Mouse (Mus musculus) megakaryocyte, embryonic 14.5 days (primary cell): ENCODE results near the gene Sult5a1. TPM values are rescaled to one million over a fixed set of nuclear protein-coding genes. Genes with fewer than 3 reads are reported as not detected.
"Not testable (repeated sequence)": the region's sequence is repeated elsewhere in the genome, so short reads cannot be mapped to it uniquely, and the experiment has no call there.

Experiments
- H3K27me3 ChIP-seq: replicated peaks from 2 replicates; pipeline ENCODE3; 2012; ENCODE audit warnings: inconsistent platforms
- H3K36me3 ChIP-seq: replicated peaks from 2 replicates; pipeline ENCODE3; 2012; ENCODE audit warnings: low read length, inconsistent platforms, mixed read lengths
- H3K4me1 ChIP-seq: 2 replicates; pipeline ENCODE4 v1.6.1; 2012; ENCODE audit warnings: inconsistent platforms
- H3K4me3 ChIP-seq: replicated peaks from 2 replicates; pipeline ENCODE3; 2012; ENCODE audit warnings: moderate library complexity, mild to moderate bottlenecking, inconsistent platforms
- H3K9me3 ChIP-seq: 2 replicates; pipeline ENCODE4 v1.6.1; 2012; ENCODE audit warnings: inconsistent platforms
- FLI1 ChIP-seq: IDR thresholded peaks from 2 replicates; pipeline ENCODE4 v1.6.1; 2012; ENCODE audit warnings: low read length, inconsistent platforms, mixed read lengths
- GATA1 ChIP-seq: IDR thresholded peaks from 3 replicates; pipeline ENCODE4 v1.6.1; 2012; ENCODE audit warnings: mixed read lengths, low read length, inconsistent platforms, borderline replicate concordance
- polyA plus RNA-seq: library from polyadenylated mRNA; stranded (reverse); fragments of >175 nt; gene quantifications from 2 replicates; pipeline ENCODE4 v1.2.3, GENCODE M21; 2012; ENCODE audit warnings: low replicate concordance; ENCODE audit not compliant: insufficient read depth

Sult5a1 gene
- polyA plus RNA-seq, 1 experiment = not detected

DNA sequence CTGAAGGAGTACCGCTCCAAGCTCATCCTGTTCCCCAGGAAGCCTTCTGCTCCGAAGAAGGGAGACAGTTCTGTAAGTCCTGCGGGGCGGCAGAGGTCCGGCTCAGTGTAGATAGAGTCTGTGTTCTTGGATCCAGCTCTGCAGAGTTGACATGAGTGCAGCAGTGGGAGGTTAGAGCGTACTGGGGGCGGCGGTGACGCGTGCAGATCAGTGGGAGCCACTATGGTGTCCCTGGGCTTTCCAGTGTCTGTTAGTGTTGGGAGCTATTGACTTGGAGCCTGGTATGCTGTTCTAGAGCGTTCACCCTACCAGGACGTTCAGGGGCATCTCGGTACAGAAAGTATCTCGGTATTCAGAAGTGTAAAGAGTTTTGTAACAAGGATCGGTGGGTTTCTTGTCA lies 54.8 kb downstream of the Sult5a1 start:
- Histone ChIP-seq H3K36me3 (peaks cover 31% of the 10 kb centered on the region), H3K9me3 (no peaks in the 10 kb centered on the region), H3K27me3 (no peaks in the 10 kb centered on the region), H3K4me3 (peak overlapping the region; percentile 96), H3K4me1 (peaks cover 32% of the 10 kb centered on the region)
- TF ChIP-seq FLI1 (no peak), GATA1 (no peak)

- Histone ChIP-seq H3K36me3 (peaks cover 35% of the 10 kb centered on the region), H3K4me3 (peak overlapping the region; percentile 96), H3K4me1 (peaks cover 32% of the 10 kb centered on the region)
- H3K27me3 ChIP-seq, H3K9me3 ChIP-seq: not testable (repeated sequence)
Observed at GRCm38 (mm10) chr8:123102855-123103254, 55.3 kb downstream of the Sult5a1 start.

GRCm38 (mm10) chr8:123101735-123102685 lies 56.1 kb downstream of the Sult5a1 start, which contains the start of gene Rpl13:
TSS of gene Rpl13 (plus strand) at chr8:123102350.
- H3K4me1 ChIP-seq = peaks cover 30% of the 10 kb centered on the region
- H3K36me3 ChIP-seq = peaks cover 44% of the 10 kb centered on the region
- no peaks in the 10 kb centered on the region for H3K9me3 ChIP-seq
- TF ChIP-seq FLI1 (no peak), GATA1 (no peak)
- peak within 1 kb of the TSS; percentile 96 for H3K4me3 ChIP-seq
- H3K27me3 ChIP-seq = no peaks in the 10 kb centered on the region

DNA sequence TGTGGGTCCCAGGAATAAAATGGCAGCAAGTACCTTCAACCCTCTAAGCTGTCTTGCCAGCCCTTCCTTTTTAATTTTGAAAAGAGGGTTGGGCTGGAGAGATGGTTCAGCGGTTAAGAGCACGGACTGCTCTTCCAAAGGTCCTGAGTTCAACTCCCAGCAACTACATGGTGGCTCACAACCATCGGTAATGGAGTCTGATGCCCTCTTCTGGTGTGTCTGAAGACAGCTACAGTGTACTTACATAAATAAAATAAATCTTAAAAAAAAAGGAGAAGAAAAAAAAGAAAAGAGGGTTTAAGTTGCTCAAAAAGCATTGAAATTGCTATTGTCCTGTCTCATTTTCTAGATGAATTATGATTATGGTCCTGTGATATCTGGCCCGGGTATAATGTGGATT lies 56.9 kb downstream of the Sult5a1 start:
- TF ChIP-seq GATA1 (no peak), FLI1 (no peak)
- H3K4me1 ChIP-seq = peaks cover 28% of the 10 kb centered on the region
- H3K9me3 ChIP-seq = no peaks in the 10 kb centered on the region
- peaks cover 47% of the 10 kb centered on the region for H3K36me3 ChIP-seq
- no peak overlapping the region for H3K4me3 ChIP-seq
- H3K27me3 ChIP-seq = no peaks in the 10 kb centered on the region

GRCm38 (mm10) chr8:123100288-123100687 lies 57.8 kb downstream of the Sult5a1 start:
- no peaks in the 10 kb centered on the region for H3K9me3 ChIP-seq
- H3K4me3 ChIP-seq = peak overlapping the region; percentile 2
- TF ChIP-seq GATA1 = no peak
- no peak for TF ChIP-seq FLI1
- no peaks in the 10 kb centered on the region for H3K27me3 ChIP-seq
- H3K36me3 ChIP-seq = peaks cover 47% of the 10 kb centered on the region
- peaks cover 28% of the 10 kb centered on the region for H3K4me1 ChIP-seq

DNA sequence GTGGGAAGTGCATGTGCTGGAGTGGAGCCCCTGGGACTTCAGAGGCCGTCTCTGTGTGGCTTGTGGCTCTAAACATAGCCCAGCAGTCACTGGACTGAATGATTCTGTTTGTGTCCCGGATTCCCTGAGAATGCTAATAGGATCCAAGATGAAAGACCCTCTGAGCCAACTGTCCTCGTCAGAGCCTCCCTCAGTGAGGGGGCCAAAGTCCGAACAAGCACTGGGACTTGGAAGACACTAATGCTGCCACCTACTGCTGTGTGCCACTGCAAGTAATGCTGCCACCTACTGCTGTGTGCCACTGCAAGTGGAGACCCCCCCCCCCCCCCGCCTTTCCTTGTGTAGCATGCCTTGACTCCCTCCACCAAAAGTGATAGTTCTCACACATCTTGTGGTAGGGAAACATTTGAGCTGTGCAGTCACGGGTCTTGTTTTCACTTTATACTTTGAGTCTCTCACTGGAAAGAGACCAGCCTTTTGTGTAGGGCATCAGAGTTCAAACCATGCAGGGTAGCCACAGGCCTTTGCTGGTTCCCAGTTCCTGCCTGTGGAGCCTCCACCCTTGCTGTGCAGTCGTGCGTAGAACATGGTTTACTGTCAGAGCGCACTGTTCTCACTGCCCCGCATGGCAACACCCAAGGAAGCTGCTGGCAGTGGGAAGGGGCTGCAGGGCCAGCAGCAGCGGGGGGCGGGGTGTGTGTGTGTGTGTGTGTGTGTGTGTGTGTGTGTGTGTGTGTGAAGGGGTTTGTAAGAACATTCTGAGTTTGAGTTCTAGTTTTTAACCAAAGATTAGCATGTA lies 60.1 kb downstream of the Sult5a1 start:
- TF ChIP-seq FLI1 (no peak), GATA1 (no peak)
- Histone ChIP-seq H3K36me3 (peaks cover 47% of the 10 kb centered on the region), H3K4me1 (peaks cover 13% of the 10 kb centered on the region), H3K4me3 (no peak overlapping the region), H3K27me3 (no peaks in the 10 kb centered on the region), H3K9me3 (no peaks in the 10 kb centered on the region)

DNA sequence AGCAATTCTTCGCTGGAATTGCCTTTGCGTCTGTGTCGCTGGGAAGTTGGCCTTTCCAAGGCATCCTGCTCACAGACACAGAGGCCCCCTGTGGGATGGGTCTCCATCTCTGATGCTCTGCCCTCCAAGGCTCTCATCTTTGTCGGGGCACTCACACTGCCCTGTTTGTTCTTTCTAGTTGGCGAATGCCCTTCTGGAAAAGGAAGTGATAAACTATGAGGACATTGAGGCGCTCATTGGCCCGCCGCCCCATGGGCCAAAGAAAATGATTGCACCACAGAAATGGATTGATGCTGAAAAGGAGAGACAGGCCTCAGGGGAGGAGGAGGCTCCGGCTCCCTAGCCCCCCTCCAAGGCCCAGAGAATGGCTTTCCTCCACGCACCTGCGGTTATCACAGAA lies 60.9 kb downstream of the Sult5a1 start:
- no peaks in the 10 kb centered on the region for H3K27me3 ChIP-seq
- peaks cover 52% of the 10 kb centered on the region for H3K36me3 ChIP-seq
- no peak for TF ChIP-seq FLI1
- no peak for TF ChIP-seq GATA1
- H3K4me3 ChIP-seq = no peak overlapping the region
- no peaks in the 10 kb centered on the region for H3K9me3 ChIP-seq
- peaks cover 13% of the 10 kb centered on the region for H3K4me1 ChIP-seq

Other genes starting within 250 kb of the Sult5a1 start
- gene Ankrd11, start 116.0 kb downstream of the Sult5a1 start, polyA plus RNA-seq = 46.9 and 49.4 TPM in 2 replicates
- 9.5 and 14.6 TPM in 2 replicates for gene Spg7, start 95.4 kb downstream of the Sult5a1 start, polyA plus RNA-seq
- 3,221 and 4,089 TPM in 2 replicates for gene Rpl13, start 56.0 kb downstream of the Sult5a1 start, polyA plus RNA-seq
- 0.43 TPM in 1 of 2 replicates, not detected in the other for gene Cpne7, start 40.9 kb downstream of the Sult5a1 start, polyA plus RNA-seq
- not detected in 2 replicates for gene Dpep1, start 27.9 kb upstream of the Sult5a1 start, polyA plus RNA-seq
- 25.0 and 29.4 TPM in 2 replicates for gene Chmp1a, start 54.4 kb upstream of the Sult5a1 start, polyA plus RNA-seq
- gene Spata33, start 54.5 kb upstream of the Sult5a1 start, polyA plus RNA-seq = not detected in 2 replicates
- gene Cdk10, start 66.5 kb upstream of the Sult5a1 start, polyA plus RNA-seq = 39.4 and 48.1 TPM in 2 replicates
- 5.3 and 6.1 TPM in 2 replicates for gene Spata2l, start 77.9 kb upstream of the Sult5a1 start, polyA plus RNA-seq
- gene Zfp276, start 95.9 kb upstream of the Sult5a1 start, polyA plus RNA-seq = 5.0 and 11.6 TPM in 2 replicates
- 49.9 and 179 TPM in 2 replicates for gene Vps9d1, start 96.0 kb upstream of the Sult5a1 start, polyA plus RNA-seq
- 16.5 and 24.3 TPM in 2 replicates for gene Fanca, start 160.3 kb upstream of the Sult5a1 start, polyA plus RNA-seq
- 0.47 TPM in 1 of 2 replicates, not detected in the other for gene Spire2, start 174.4 kb upstream of the Sult5a1 start, polyA plus RNA-seq
- gene Tcf25, start 215.4 kb upstream of the Sult5a1 start, polyA plus RNA-seq = 41.1 and 108 TPM in 2 replicates
- gene Mc1r, start 248.8 kb upstream of the Sult5a1 start, polyA plus RNA-seq = 1.1 TPM in 1 of 2 replicates, not detected in the other